In the genomic region with DNA sequence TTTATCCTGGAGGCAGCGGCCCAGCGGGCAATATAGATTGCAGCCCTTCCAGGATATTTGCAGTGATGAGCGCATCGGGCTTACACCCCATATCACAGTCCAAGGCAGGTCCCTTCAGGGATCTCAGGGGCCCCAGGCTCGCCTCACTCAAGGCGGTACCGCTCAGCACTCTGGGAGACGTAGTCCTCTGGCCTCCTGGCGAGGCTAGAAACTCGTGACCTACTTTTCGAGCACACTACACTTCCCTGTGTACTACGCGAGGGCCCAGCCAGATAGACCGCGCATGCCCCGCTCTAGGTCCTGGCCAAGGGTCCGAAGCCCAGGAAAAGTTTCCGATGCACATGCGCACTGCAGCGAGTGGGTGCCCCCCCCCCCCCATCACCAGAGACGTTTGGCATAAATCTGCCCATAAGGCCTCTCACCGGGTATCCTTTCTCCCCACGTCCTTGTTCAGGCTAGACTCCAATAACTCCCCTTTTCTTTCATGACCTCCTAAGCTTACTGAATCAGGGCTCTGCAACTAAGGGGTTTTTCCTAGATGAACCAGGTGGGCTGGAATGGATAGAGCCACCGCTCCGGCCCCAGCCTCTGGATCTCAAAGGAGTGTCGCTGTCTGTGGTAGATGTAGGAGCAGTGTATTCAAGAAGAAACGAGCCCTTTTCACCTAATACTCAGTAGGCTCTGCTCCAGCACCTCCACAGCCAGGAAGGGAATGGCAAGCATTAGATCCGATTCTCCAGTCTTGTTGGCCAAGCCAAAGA, we compare ENCODE assay signal across 8 mouse cellular contexts. TPM values are rescaled to one million over a fixed set of nuclear protein-coding genes. Genes with fewer than 3 reads are reported as not detected.
A peak's percentile ranks its signal among the peaks of the same experiment; 100 is the strongest.
DNase-seq lines count a peak whose midpoint lies in the region; ATAC-seq and TF ChIP-seq lines count a peak whose summit lies in the region.

No protein-coding gene starts in this region.

- H3K27ac ChIP-seq in cortical plate, adult 2 months (ENCODE audit: insufficient read depth, low read length), result peak overlapping the region; percentile 42

- peak overlapping the region; percentile 84 for H3K4me3 ChIP-seq in cortical plate, adult 2 months (ENCODE audit: insufficient read depth, low read length)

- ATAC-seq in megakaryocyte-erythroid progenitor cell, adult 5-6 weeks (replicated peaks; ENCODE audit: low FRiP score, low TSS enrichment, poor library complexity, severe bottlenecking), result peak; percentile 70

- 0 out of 2 replicates have a peak, but pooled peaks cover 2% of the 10 kb centered on the region for H3K4me1 ChIP-seq in cortical plate, adult 2 months (ENCODE audit: control insufficient read depth, insufficient read depth, low read length)

- peak; percentile 68 to 71 for DNase-seq in adrenal gland, adult 18-20 months (ENCODE audit: low spot score in 2 of 2)
- peak; percentile 78 to 90 for DNase-seq in gastrocnemius, adult 8-10 months (ENCODE audit: low spot score in 2 of 2)
- peak; percentile 76 for DNase-seq in hindlimb bud, embryonic 11.5 days (ENCODE audit: extremely low spot score, low read depth, low spot score)
- DNase-seq in left cerebral cortex, postnatal 14 days (ENCODE audit: low spot score in 2 of 2), result peak; percentile 87 to 88
- DNase-seq in right cerebral cortex, postnatal 25 days, result peak; percentile 84
- DNase-seq in yolk sac, embryonic 10.5 days (ENCODE audit: low spot score), result peak; percentile 92

- intact Hi-C loops in left cerebral cortex, postnatal 14 days (cut with DNase I), result no loop called here

- TF ChIP-seq POLR2A in cortical plate, adult 2 months (IDR thresholded peaks at IDR 0.05; ENCODE audit: extremely low read depth, insufficient read depth, low read length), result peak; percentile 50

- no peak for TF ChIP-seq CTCF in cortical plate, adult 2 months (IDR thresholded peaks at IDR 0.05; ENCODE audit: extremely low read depth, insufficient read depth, low read length)

RNA-seq across cellular contexts. Expression of a gene that starts 2.4 kb away (rescaled TPM):
- 100 to 1,000 TPM; 103 to 121 TPM for total RNA-seq in adrenal gland, adult 18-20 months (2021)
- polyA plus RNA-seq in cortical plate, adult 2 months (2012; rRNA removed), result 19.9 and 21.0 TPM in 2 replicates
- 100 to 1,000 TPM; 111 to 127 (median 125) TPM for total RNA-seq in gastrocnemius, adult 8-10 months (2022)
- 10 to 100 TPM; 25.8 to 31.8 TPM for total RNA-seq in left cerebral cortex, postnatal 14 days (2021)
- 22.4 and 32.1 TPM in 2 replicates for total RNA-seq in megakaryocyte-erythroid progenitor cell, adult 5-6 weeks (2014; fragmentation: Nextera tagmentation)
- total RNA-seq in megakaryocyte-erythroid progenitor cell, adult 5-6 weeks (2017), result 11.7 and 20.4 TPM in 2 replicates

RNA-seq across cellular contexts. Expression of a gene that starts 15.5 kb away (rescaled TPM):
- 10 to 100 TPM; 54.3 to 55.6 TPM for total RNA-seq in adrenal gland, adult 18-20 months (2021)
- 53.3 and 57.7 TPM in 2 replicates for polyA plus RNA-seq in cortical plate, adult 2 months (2012; rRNA removed)
- total RNA-seq in gastrocnemius, adult 8-10 months (2022), result 10 to 100 TPM; 39.0 to 44.3 (median 39.3) TPM
- 10 to 100 TPM; 31.8 to 39.8 TPM for total RNA-seq in left cerebral cortex, postnatal 14 days (2021)
- 203 and 208 TPM in 2 replicates for total RNA-seq in megakaryocyte-erythroid progenitor cell, adult 5-6 weeks (2014; fragmentation: Nextera tagmentation)
- 131 and 142 TPM in 2 replicates for total RNA-seq in megakaryocyte-erythroid progenitor cell, adult 5-6 weeks (2017)

RNA-seq across cellular contexts. Expression of a gene that starts 15.9 kb away (rescaled TPM):
- 1,000 to 10,000 TPM in 1 of 2 experiments, 100 to 1,000 TPM in 1; 791 to 1,455 TPM for total RNA-seq in adrenal gland, adult 18-20 months (2021)
- polyA plus RNA-seq in cortical plate, adult 2 months (2012; rRNA removed), result 533 and 545 TPM in 2 replicates
- total RNA-seq in gastrocnemius, adult 8-10 months (2022), result 1,000 to 10,000 TPM; 1,068 to 1,166 (median 1,137) TPM
- 100 to 1,000 TPM; 445 to 467 TPM for total RNA-seq in left cerebral cortex, postnatal 14 days (2021)
- total RNA-seq in megakaryocyte-erythroid progenitor cell, adult 5-6 weeks (2014; fragmentation: Nextera tagmentation), result 162 and 178 TPM in 2 replicates
- total RNA-seq in megakaryocyte-erythroid progenitor cell, adult 5-6 weeks (2017), result 171 and 185 TPM in 2 replicates

RNA-seq across cellular contexts. Expression of a gene that starts 54.0 kb away (rescaled TPM):
- total RNA-seq in adrenal gland, adult 18-20 months (2021), result 10 to 100 TPM; 45.0 to 46.9 TPM
- 318 and 326 TPM in 2 replicates for polyA plus RNA-seq in cortical plate, adult 2 months (2012; rRNA removed)
- 100 to 1,000 TPM; 191 to 229 (median 196) TPM for total RNA-seq in gastrocnemius, adult 8-10 months (2022)
- 100 to 1,000 TPM; 188 to 210 TPM for total RNA-seq in left cerebral cortex, postnatal 14 days (2021)
- 10.9 and 13.2 TPM in 2 replicates for total RNA-seq in megakaryocyte-erythroid progenitor cell, adult 5-6 weeks (2014; fragmentation: Nextera tagmentation)
- total RNA-seq in megakaryocyte-erythroid progenitor cell, adult 5-6 weeks (2017), result 12.7 and 14.4 TPM in 2 replicates

Comparison
In these comparisons a context has a peak if more than half of its experiments do, and no peak if none do; other contexts are left out.
1. Peak in every context shown above with its lines: DNase-seq, ATAC-seq, H3K4me3 ChIP-seq and H3K27ac ChIP-seq.